Mouse (Mus musculus) lung, postnatal 10 days (tissue): ENCODE data around the gene Coq10a.

Experiments
- DNase-seq: peaks from one replicate; pipeline ENCODE4 v3.0.0; 2021

The Coq10a gene

DNA sequence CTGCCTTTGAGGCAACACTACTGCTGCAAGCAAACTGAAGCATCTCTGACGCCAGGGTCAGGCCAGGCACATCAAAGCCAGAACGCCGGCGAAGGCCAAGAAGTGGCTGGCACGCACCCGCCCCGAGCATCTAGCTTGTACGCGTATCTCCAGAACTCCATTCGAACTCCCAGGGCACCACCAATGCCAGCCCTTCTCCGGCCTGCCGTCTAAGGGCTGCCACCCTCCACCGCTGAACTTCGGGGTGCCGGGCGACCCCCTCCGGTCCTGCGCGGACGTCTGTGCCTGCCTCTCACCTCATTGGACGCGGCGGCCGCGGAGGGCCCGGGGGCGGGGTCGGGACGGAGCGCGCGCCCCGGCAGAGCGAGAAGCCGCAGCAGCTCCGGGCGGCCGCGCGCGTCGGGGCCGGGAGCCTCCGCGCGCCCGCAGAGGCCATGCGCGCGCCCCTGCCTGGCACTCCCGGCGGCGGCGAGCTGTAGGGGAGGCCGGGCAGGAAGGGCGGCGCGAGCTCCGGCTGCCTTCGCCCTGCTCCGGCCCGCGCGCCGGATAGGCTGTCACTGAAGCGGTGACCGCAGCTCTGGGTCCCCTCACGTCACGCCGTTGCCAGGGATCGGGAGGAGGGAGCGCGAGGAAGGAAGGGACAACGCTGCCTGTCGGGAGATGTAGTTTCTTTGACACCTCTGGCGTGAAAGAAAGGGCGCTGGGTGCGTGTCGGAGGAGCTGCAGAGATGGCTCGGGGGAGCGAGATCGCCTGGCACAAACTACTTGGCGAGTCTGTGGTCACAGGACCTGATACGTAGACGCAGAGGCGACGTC lies at the start of gene Coq10a:
Coq10a (minus strand) TSS at position 596 of the 816 bp plus-strand sequence.
- DNase-seq, result peak; percentile 95

- DNase-seq, result no peak
These were observed 46.1 kb upstream of the Coq10a start for GRCm38 (mm10) chr10:128414848-128415247.

DNA sequence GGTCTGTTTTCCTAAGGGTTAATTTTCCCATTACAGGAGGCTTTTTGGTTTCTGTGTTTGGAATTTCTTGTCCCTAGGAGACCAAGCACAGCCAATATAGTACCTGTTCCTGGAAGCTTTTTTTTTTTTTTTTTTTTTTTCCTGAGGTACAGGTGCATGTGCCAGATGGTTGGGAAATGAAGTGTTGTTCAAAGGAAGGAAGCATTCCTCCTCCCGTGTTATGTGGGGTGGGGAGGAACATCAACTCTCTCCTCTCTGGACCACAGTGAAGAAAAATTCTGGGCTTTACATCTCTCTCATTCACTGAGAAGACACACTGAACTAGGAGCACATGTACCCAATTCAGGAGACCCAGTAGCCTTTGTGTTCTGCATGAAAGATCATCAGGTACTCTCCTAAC lies 44.3 kb upstream of the Coq10a start:
- no peak for DNase-seq

DNA sequence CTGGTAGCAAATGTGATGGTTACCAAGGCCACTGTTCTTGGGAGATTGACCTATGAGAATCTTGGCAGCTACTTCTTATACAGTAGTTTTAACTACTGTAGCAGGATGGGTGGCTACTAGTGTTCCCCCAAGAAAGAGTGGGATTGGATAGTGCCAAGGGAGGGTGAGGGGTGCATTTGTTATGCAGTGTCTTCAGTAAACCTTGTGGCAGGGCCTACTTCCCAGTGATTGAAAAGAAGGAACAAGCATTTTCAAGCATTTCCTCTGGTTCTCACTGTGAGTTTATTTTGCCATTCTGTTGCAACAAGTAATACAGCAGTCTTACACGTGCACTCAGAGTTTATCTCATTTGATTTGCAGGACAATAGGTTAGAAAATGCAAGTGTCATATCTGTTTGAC lies 43.8 kb upstream of the Coq10a start:
- no peak for DNase-seq

DNA sequence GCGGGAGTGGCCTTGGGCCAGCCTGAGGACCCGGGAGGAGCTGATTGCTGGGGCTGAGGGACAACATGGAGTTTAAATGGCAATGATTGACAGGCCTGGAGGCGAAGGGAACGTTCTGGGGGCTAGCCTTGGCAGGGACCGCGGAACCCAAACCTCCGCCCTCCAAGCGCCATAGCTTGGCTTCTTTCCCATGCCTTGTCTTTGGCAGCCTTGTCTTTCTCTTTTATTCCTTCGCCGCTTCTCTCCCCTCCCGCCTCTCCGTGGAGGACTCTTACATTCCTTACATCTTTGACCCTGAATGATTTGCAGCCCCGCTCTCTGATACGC lies 43.2 kb upstream of the Coq10a start:
- DNase-seq, result peak; percentile 73

- DNase-seq, result peak; percentile 98
These were observed 42.6 kb upstream of the Coq10a start, which contains the start of the genes Nabp2 and Rnf41 for GRCm38 (mm10) chr10:128411211-128412054. TSS of gene Nabp2 (minus strand) at chr10:128411492. TSS of gene Rnf41 (plus strand) at chr10:128411657.

DNA sequence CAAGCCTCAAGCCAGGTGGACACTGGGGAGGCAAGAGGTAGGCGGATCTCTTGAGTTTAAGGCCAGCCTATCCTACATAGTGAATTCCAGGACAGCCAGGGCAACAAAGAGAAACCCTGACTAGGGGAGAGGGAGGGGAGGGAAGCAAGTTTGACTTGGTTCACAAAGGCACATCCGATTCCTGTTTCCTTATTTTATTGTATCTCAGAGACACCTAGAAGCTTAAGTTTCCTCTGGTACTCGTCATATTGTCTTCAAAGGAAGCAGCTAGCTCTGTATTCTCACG lies 41.7 kb upstream of the Coq10a start:
- no peak for DNase-seq

DNA sequence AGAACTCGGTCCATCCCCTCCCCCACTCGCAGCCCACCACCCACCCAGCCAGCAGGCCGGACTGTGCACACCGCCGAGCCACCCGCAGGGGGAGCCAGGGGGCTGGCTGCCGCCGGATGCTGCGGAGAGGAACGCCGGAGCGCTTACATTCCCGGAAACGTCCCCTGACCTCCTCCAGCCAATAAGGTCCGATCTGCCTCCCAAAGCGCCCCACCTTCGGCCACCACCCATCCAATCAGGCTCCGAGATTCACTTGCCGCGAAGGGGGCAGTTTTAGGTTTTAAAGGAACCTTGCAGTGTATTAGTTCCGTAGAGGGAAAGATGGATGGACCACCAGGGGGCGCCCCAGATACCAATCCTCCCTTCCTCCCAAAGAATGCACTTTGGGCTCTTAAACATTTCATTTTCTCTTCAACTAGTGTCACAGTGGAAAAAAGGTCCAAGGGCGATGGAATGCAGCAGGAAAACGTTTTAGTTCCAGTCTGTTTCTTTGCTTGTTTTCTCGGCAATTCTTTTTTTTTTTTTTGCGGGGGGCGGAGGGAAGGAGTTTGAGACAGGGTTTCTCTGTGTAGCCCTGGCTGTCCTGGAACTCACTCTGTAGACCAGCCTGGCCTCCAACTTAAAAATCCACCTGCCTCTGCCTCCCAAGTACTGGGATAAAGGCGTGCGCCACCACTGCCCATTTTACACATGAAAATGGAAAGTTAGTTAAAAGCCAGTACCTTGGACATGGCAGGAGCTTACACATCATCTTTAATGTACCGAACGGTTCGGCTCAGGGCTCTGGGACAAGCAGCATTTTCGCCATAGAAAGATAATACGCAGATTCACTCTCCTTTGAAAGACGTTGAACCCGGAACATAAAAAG lies 41.1 kb upstream of the Coq10a start:
- DNase-seq, result peak; percentile 99

DNA sequence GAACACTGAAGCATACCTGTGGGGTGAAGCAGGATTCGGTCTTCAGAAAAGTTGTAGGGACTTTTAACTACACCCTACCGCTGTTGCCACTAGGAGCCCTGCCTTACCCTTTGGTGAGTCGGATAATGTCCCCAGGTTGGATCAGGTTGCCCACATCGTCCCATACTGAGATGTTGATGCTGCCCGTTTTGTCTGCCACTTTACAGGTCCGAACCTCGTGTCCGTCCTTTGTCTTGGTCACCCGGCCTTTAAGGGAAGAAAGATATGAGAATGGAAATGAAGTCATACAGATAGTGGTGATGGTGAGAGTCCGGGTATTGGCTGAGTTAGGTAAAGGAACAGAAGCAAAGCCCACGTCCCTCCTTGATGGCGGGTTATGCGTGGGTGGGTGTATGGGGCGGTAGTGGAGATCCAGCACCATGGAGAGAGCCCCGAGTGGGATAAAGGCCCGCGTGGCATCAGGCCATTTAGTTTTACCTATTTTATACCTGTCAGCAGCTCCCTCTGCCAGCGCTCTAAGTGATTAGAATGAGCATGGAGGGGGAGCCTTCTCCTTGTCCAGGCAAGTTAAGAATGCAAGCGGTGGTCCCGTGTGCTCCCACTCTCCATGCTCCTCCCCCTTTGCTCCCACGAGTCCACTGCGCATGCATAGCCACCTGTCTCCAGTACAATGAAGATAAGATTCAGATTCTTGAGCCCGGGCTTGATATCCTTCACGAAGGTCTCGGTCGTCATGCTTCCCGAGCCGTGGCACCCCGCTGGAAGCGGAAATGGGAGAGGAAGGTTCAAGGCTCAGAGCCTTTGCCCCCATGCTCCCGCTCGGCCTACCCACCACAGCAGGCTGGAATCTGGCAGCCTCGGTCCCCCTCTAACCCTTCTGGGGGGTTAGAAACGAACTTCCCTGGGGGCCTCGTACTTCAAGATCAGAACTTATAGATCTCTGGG lies 40.1 kb upstream of the Coq10a start:
- peak; percentile 32 for DNase-seq

- DNase-seq, result no peak
These were observed 35.1 kb upstream of the Coq10a start for GRCm38 (mm10) chr10:128403931-128404330.

DNA sequence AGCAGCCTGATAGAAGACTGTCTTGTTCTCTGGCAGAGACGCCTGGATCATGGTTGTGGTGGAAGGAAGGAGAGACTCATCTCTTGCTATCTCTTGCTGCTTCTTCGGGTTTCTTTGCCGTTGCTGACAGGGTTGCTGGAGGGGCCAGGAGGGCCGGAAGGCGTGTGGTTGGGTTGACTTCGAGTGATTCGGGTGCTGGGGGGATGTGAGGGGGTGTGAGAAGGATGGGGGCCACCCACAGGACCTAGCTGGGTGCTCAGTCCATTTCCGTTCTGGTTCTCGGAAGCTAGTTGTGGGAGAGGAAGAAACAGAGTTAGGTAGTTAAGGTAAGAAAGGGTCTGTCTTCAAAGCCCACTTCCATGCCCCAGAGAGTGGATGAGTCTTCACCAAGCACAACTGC lies 32.8 kb upstream of the Coq10a start:
- DNase-seq, result no peak

- no peak for DNase-seq
These were observed 32.3 kb upstream of the Coq10a start, which contains the start of gene Slc39a5 for GRCm38 (mm10) chr10:128401056-128401455. TSS of gene Slc39a5 (minus strand) at chr10:128401229.

- no peak for DNase-seq
These were observed 31.5 kb upstream of the Coq10a start for GRCm38 (mm10) chr10:128400338-128400737.

DNA sequence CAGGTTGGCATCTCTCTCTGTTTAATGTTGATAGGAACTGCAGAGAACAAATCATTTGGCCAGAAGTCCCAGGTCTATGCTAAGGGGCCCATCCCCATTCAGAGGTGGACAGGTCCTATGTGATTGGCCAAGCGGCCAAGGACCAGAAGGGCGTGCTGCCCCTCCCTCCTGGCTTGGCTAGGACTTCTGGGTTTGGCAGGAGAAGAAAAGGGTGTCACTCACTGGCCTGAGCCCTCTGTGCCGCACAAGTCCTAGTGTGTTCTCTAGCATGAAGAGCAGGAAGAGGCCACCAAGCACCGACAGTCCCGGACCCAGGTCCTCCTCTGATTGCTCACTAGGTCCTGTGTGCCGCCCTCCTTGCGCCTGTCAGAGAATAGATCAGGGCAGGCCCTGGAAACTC lies 28.7 kb upstream of the Coq10a start:
- no peak for DNase-seq

GRCm38 (mm10) chr10:128396716-128397264 lies 28.0 kb upstream of the Coq10a start:
- DNase-seq, result no peak

GRCm38 (mm10) chr10:128396017-128396673 lies 27.3 kb upstream of the Coq10a start:
- DNase-seq, result no peak

DNA sequence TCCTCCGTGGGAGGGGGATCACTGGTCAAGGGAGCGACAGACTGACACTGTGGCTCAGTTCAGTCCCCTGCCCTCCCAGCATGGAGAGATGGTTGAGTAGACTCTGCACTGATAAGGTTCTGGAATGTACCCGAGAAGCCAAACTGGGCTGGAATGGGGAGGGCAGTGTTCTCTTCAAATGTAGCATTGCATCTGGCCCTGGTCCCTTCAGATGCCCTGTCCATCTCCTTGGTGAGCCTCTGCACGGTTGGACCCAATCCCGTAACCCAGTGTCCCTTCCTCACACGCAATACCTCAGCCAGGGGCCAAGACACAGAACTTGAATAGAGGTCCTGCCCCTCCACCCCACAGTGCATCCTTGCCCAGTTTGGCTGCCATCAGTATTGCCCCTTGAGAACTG lies 23.1 kb upstream of the Coq10a start:
- no peak for DNase-seq

GRCm38 (mm10) chr10:128390366-128390765 lies 21.6 kb upstream of the Coq10a start:
- no peak for DNase-seq

DNA sequence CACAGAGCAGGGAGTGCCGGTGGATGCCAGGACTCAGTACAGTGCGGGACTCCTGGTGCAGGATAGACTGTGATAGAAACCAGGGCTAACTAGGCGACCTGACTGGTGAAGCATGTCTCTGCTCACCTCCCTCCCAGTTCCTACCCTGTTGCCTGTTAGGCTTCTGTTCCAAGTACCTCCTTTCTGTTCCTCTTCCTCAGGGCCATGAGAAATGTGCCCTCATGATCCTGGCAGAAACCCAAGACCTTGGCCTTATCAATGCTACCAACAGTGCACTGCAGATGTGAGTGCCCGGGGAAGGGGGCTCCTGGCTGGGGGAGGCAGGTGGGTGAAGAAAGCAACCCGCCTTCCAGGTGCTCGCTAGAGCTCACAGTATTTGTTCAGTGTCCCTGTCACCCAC lies 20.8 kb upstream of the Coq10a start:
- no peak for DNase-seq

DNA sequence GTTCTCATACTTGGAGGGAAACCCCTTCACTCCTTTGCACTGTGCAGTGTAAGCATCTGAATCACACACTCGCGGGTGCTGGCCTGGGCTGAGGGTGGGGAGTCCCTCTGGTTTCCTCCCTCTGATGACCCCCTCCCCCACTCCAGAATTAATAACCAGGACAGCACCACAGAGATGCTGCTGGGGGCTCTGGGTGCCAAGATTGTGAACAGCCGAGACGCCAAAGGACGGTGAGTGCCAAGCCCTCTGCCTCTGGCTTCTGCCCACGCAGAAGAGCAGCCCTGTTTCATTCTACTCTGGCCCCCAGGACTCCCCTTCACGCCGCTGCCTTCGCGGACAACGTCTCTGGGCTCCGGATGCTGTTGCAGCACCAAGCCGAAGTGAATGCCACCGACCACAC lies 20.1 kb upstream of the Coq10a start:
- DNase-seq, result no peak

GRCm38 (mm10) chr10:128385902-128386301 lies 17.1 kb upstream of the Coq10a start:
- no peak for DNase-seq
